In genomic region chrX:12068978-12069724, GRCm38 (mm10) we compare ENCODE assay signal across 8 mouse cellular contexts.
DNase-seq lines count a peak whose midpoint lies in the region; ATAC-seq lines count a peak whose summit lies in the region.

No protein-coding gene starts in this region.

- H3K27ac ChIP-seq in hindbrain, embryonic 14.5 days = peak overlapping the region; percentile 51

- WGBS in hindbrain, embryonic 14.5 days = 4% methylated on average over 26 of the region's 26 CpGs

- peak overlapping the region; percentile 40; the same call in 1 of the 2 replicates for H3K9ac ChIP-seq in hindbrain, embryonic 14.5 days

- intact Hi-C loops in gastrocnemius, postnatal 36 days (cut with DNase I) = no loop called here
- intact Hi-C loops in gastrocnemius, postnatal 14 days (cut with DNase I; ENCODE audit: low total_unique reads) = no loop called here

- DNase-seq in adrenal gland, postnatal 14 days = peak; percentile 27
- DNase-seq in adrenal gland, adult 18-20 months (ENCODE audit: low spot score in 2 of 2) = no peak
- peak; percentile 26 to 37 for DNase-seq in lung, adult 18-20 months
- DNase-seq in lung, postnatal 25 days (ENCODE audit: low spot score) = no peak
- peak; percentile 55 for DNase-seq in hindbrain, embryonic 14.5 days (ENCODE audit: low spot score)
- peak; percentile 70 for DNase-seq in mesoderm, embryonic 11.5 days (ENCODE audit: low read depth, low spot score)
- DNase-seq in gastrocnemius, postnatal 36 days = no peak
- DNase-seq in gastrocnemius, postnatal 14 days = no peak

- H3K4me3 ChIP-seq in hindbrain, embryonic 14.5 days (replicated peaks; ENCODE audit: low read length) = no peak overlapping the region

- H3K27me3 ChIP-seq in hindbrain, embryonic 14.5 days (ENCODE audit: control insufficient read depth, insufficient read depth, low read length) = peaks cover 73% of the 10 kb centered on the region

- no peaks in the 10 kb centered on the region for H3K36me3 ChIP-seq in hindbrain, embryonic 14.5 days (replicated peaks; ENCODE audit: control insufficient read depth, insufficient read depth)

- peaks cover 76% of the 10 kb centered on the region for H3K4me1 ChIP-seq in hindbrain, embryonic 14.5 days (replicated peaks; ENCODE audit: control insufficient read depth, insufficient read depth, low read length)

- H3K4me2 ChIP-seq in hindbrain, embryonic 14.5 days (replicated peaks) = peak overlapping the region; percentile 40

- peak; percentile 60; the same call in 1 of the 2 replicates for ATAC-seq in hindbrain, embryonic 14.5 days (ENCODE audit: low FRiP score)

- H3K9me3 ChIP-seq in hindbrain, embryonic 14.5 days (ENCODE audit: control insufficient read depth, low read length) = no peaks in the 10 kb centered on the region

Comparison
In these comparisons a context has a peak if more than half of its experiments do, and no peak if none do; other contexts are left out.
1. DNase-seq: peak in adrenal gland, postnatal 14 days (single experiment), lung, adult 18-20 months (2 of 2), hindbrain, embryonic 14.5 days (single experiment) and mesoderm, embryonic 11.5 days (single experiment); none in adrenal gland, adult 18-20 months (0 of 2), lung, postnatal 25 days (single experiment), gastrocnemius, postnatal 36 days (0 of 2) and gastrocnemius, postnatal 14 days (single experiment).